Mouse (Mus musculus) forebrain, postnatal 0 days (tissue): ENCODE measurements around the gene 2510009E07Rik. TPM values are rescaled to one million over a fixed set of nuclear protein-coding genes. Genes with fewer than 3 reads are reported as not detected.
"Not testable (repeated sequence)": the region's sequence is repeated elsewhere in the genome, so short reads cannot be mapped to it uniquely, and the experiment has no call there.

Source experiments
- ATAC-seq: fragments of 200-750 bp; cut with Nextera tagmentation; 2 replicates; pipeline ENCODE4 v1.8.0; 2017; ENCODE audit warnings: mild to moderate bottlenecking, moderate library complexity
- DNase-seq: peaks from one replicate; pipeline ENCODE4 v3.0.0-alpha.2; 2015
- H3K27ac ChIP-seq: fragments of 300-500 bp; sonication (generic); 2 replicates; pipeline ENCODE4 v1.5.1; 2014; ENCODE audit warnings: low read depth, mild to moderate bottlenecking, antibody characterized with exemption, low read length, moderate library complexity, mixed read lengths
- H3K27me3 ChIP-seq: fragments of 300-500 bp; sonication (generic); 2 replicates; pipeline ENCODE4 v1.6.1; 2014; ENCODE audit warnings: mild to moderate bottlenecking, low read length, mixed read lengths; ENCODE audit not compliant: insufficient read depth
- H3K36me3 ChIP-seq: fragments of 300-500 bp; sonication (generic); 2 replicates; pipeline ENCODE4 v1.6.1; 2014; ENCODE audit warnings: mild to moderate bottlenecking, moderate library complexity; ENCODE audit not compliant: insufficient read depth
- H3K4me1 ChIP-seq: fragments of 300-500 bp; sonication (generic); 2 replicates; pipeline ENCODE4 v1.6.1; 2014; ENCODE audit warnings: antibody characterized with exemption; ENCODE audit not compliant: insufficient read depth
- H3K4me2 ChIP-seq: fragments of 300-500 bp; sonication (generic); 2 replicates; pipeline ENCODE4 v1.6.1; 2014; ENCODE audit warnings: low read depth, mild to moderate bottlenecking, moderate library complexity
- H3K4me3 ChIP-seq: fragments of 300-500 bp; sonication (generic); 2 replicates; pipeline ENCODE4 v1.5.1; 2014; ENCODE audit warnings: low read depth, low read length, mixed read lengths
- H3K9ac ChIP-seq: fragments of 300-500 bp; sonication (generic); 2 replicates; pipeline ENCODE4 v1.6.1; 2014; ENCODE audit warnings: mild to moderate bottlenecking
- H3K9me3 ChIP-seq: fragments of 300-500 bp; sonication (generic); 2 replicates; pipeline ENCODE4 v1.6.1; 2016; ENCODE audit warnings: low read length
- CTCF ChIP-seq: sonication (generic); IDR thresholded peaks from 2 replicates; pipeline ENCODE4 v1.5.1; 2016; ENCODE audit warnings: antibody characterized with exemption, control low read depth, low read depth
- WGBS: fragments of 180-500 bp; shearing (Covaris S2); extraction: QIAGEN DNeasy Blood & Tissue Kit; methylation state at CpG from one replicate; pipeline ENCODE4 v1.1.7; 2014; 5-methylcytosine and 5-hydroxymethylcytosine counted together
- polyA plus RNA-seq: library from polyadenylated mRNA; unstranded; fragments of >200 nt; fragmentation: Nextera tagmentation; extraction: Ambion mirVana; gene quantifications from 2 replicates; pipeline ENCODE4 v1.2.1, GENCODE M21; 2015
- total RNA-seq: library from RNA; depleted of rRNA; stranded (reverse); fragments of >200 nt; gene quantifications from 2 replicates; pipeline ENCODE4 v1.2.3, GENCODE M21; 2014

The 2510009E07Rik gene
- total and polyA plus RNA-seq, 2 experiments from 2014 or later: 37.0 to 40.5 TPM

DNA sequence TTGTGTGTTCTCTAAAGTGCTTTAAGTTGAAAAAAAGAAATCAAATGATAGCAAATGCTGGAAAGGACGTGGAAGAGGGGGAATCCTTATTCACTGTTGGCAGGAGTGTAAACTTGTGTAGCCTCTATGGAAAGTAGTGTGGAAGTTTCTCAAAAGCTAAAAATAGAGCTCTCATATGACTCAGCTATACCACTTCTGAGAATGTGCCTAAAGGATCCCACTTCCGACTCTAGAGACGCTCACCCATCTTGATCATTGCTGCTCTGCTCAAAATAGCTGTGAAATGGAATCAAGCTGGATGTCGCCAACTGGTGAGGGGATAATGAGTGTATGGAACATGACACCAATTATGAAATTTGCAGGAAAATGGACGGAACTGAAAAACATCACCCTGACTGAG is 7.1 kb downstream of the 2510009E07Rik start:
- ATAC-seq: no peak; the same call in 1 of the 2 replicates
- Histone ChIP-seq H3K36me3 (no peaks in the 10 kb centered on the region; the same call in 1 of the 2 replicates), H3K27me3 (no peaks in the 10 kb centered on the region), H3K9me3 (0 out of 2 replicates have a peak, but pooled peaks cover 3% of the 10 kb centered on the region), H3K27ac (no peak overlapping the region), H3K4me1 (peaks cover 11% of the 10 kb centered on the region), H3K4me2 (no peak overlapping the region), H3K4me3 (no peak overlapping the region), H3K9ac (no peak overlapping the region)
- no peak for DNase-seq
- WGBS: 84% methylated on average over 5 of the region's 5 CpGs
- TF ChIP-seq CTCF: no peak

DNA sequence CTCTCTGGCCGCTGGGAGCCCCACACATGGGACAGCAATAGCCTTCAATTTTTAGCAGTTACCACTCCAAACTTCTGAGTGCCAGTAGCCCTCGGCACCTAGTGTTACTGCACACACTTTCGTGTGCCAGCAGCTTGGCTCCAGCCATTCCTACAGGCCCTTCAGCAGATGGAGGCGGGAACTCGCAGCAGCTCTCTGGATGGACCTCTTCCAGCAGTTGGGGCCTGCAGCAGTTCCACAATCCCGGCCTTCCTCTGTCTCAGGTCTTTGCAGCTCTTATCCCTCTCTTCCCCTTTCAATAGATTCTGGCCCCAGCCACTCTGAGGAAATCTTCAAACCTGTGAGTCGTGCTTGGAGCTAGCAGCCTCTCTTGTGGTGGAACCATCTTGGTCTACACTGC is 17.7 kb downstream of the 2510009E07Rik start:
- no peaks in the 10 kb centered on the region for H3K4me1 ChIP-seq
- DNase-seq (no peak), ATAC-seq (no peak)
- H3K4me2 ChIP-seq: no peak overlapping the region
- no peak overlapping the region for H3K27ac ChIP-seq
- no peak for TF ChIP-seq CTCF
- no peaks in the 10 kb centered on the region for H3K27me3 ChIP-seq
- no peaks in the 10 kb centered on the region for H3K9me3 ChIP-seq
- peaks cover 5% of the 10 kb centered on the region for H3K36me3 ChIP-seq
- WGBS: 80% methylated on average over 7 of the region's 7 CpGs
- no peak overlapping the region for H3K4me3 ChIP-seq
- no peak overlapping the region for H3K9ac ChIP-seq

DNA sequence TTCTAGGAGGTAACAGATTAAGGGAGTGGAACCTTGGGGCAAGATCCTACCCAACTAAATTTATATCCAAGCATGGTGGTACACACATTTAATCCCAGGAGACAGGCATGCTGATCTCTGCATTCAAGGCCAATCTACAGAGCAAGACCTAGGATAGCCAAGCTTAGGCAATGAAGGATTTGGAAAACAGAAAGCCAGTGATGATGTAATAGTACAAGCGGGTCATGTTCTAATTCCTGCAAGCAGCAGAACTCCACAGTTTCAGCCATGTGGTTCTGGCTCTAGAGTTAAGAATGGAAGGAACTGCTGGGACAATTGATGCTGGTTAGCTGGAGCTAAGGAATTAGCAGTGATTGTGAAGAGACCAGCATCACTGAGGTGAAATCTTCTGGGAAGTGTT is 20.8 kb downstream of the 2510009E07Rik start:
- H3K4me2 ChIP-seq, H3K9ac ChIP-seq, H3K27me3 ChIP-seq, DNase-seq, H3K4me3 ChIP-seq, H3K4me1 ChIP-seq, H3K36me3 ChIP-seq, H3K27ac ChIP-seq, H3K9me3 ChIP-seq, ATAC-seq: not testable (repeated sequence)
- 97% methylated on average over 1 of the region's 1 CpGs for WGBS

DNA sequence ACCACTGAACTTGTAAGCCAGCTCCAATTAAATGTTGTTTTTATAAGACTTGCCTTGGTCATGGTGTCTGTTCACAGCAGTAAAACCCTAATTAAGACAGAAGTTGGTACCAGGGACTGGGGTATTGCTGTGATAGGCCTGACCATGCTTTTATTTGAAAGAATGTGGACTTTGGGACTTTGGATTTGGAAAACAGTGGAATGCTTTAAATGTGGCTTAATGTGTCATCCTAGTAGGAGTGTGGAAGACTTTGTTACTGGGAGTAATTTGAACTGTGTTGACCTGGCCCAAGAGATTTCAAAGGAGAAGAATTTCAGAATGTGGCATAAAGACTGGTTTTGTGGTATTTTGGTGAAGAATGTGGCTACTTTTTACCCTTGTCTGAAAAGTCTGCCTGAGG is 21.4 kb downstream of the 2510009E07Rik start:
- not testable (repeated sequence) for H3K4me1 ChIP-seq, H3K4me3 ChIP-seq, ATAC-seq, H3K9ac ChIP-seq, H3K4me2 ChIP-seq, H3K27ac ChIP-seq, H3K9me3 ChIP-seq, DNase-seq, H3K36me3 ChIP-seq, H3K27me3 ChIP-seq

- Histone ChIP-seq H3K4me2 (no peak overlapping the region), H3K9me3 (no peaks in the 10 kb centered on the region), H3K27ac (peak overlapping the region; percentile 9; the same call in 1 of the 2 replicates), H3K9ac (no peak overlapping the region), H3K27me3 (no peaks in the 10 kb centered on the region), H3K4me1 (no peaks in the 10 kb centered on the region), H3K36me3 (peaks cover 4% of the 10 kb centered on the region), H3K4me3 (no peak overlapping the region)
- WGBS: 78% methylated on average over 4 of the region's 4 CpGs
- ATAC-seq (no peak), DNase-seq (no peak)
- TF ChIP-seq CTCF: no peak
Observed at GRCm38 (mm10) chr16:21671878-21672277, 22.6 kb downstream of the 2510009E07Rik start.

DNA sequence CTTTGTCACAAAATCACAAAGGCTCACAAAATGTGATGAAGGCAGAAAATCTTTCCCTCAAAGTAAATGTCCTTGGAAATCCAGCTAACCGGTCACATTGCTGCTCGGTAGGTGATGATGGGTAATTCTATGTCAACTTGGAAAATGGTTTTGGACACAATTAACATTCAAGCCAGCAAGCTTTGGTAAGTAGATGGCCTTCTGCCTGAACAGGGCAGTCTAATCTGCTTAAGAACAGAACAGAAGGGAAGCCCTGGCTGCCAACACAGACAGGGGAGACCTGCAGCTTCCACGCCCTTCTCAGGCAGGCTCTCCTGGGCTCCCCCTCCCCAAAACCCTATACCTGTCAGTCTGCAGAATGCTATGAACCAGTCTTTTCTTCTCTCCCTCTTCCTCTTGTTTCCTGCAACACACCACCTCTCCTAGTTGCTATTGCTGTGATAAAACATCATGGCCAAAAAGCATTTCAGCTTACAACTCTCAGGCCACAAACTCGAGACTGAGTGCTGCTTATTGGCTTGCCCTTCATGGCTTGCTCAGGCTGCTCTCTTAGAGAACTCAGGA is 29.0 kb downstream of the 2510009E07Rik start:
- H3K9ac ChIP-seq: no peak overlapping the region
- H3K27ac ChIP-seq: no peak overlapping the region; the same call in 1 of the 2 replicates
- TF ChIP-seq CTCF: no peak
- peaks cover 5% of the 10 kb centered on the region for H3K4me1 ChIP-seq
- H3K4me2 ChIP-seq: no peak overlapping the region
- 7% methylated on average over 4 of the region's 4 CpGs for WGBS
- H3K4me3 ChIP-seq: no peak overlapping the region
- no peaks in the 10 kb centered on the region for H3K27me3 ChIP-seq
- no peak for DNase-seq
- no peaks in the 10 kb centered on the region for H3K36me3 ChIP-seq
- no peaks in the 10 kb centered on the region for H3K9me3 ChIP-seq
- no peak for ATAC-seq

DNA sequence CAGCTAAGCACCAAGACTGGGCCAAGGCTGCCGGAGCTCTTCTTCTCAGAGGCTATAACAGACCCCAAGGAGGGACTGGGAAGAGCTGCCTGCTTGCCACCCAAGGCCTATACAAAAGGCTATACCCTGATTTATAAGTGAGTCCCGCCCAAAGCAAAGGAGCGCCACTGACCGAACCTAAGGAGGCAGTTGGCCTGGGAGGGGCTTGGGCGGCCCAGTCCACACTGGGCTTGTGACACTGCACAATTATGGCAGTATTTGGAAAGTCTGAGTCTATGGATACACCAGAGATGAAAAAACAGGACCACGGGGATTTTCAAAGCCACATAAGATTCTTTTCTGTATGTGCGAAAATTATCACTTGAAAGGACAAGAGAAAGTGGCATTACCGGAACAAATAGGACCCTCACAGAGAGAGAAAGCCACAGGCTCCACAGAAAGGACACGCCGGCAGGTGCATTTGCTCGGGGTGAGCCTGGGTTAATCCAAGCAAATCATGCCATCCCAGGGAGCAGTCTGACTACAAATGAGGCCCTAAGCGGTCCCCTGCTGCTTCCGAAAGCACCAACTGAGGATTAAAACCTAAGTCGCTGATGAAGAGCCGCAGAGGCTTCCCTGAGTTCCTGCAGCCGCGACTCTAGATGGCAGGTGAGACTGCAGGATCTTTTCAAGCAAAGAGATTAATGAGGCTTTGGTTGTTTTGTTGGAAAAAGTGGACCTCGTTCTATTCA is 29.7 kb downstream of the 2510009E07Rik start:
- Histone ChIP-seq H3K9me3 (no peaks in the 10 kb centered on the region), H3K9ac (no peak overlapping the region), H3K4me1 (peaks cover 5% of the 10 kb centered on the region), H3K4me3 (no peak overlapping the region), H3K4me2 (no peak overlapping the region), H3K27ac (no peak overlapping the region; the same call in 1 of the 2 replicates), H3K27me3 (no peaks in the 10 kb centered on the region), H3K36me3 (no peaks in the 10 kb centered on the region)
- 13% methylated on average over 18 of the region's 18 CpGs for WGBS
- ATAC-seq (peak; percentile 58), DNase-seq (peak; percentile 44)
- no peak for TF ChIP-seq CTCF
